Mouse (Mus musculus) liver, embryonic 14.5 days (tissue): Measurements from ENCODE around the gene Ptprn. TPM values are rescaled to one million over a fixed set of nuclear protein-coding genes. Genes with fewer than 3 reads are reported as not detected.

Experiments
- ATAC-seq: fragments of 200-750 bp; cut with Nextera tagmentation; 2 replicates; pipeline ENCODE4 v1.8.0; 2017; ENCODE audit warnings: moderate number of reproducible peaks, mild to moderate bottlenecking, moderate library complexity; ENCODE audit not compliant: insufficient read depth
- DNase-seq, 3 experiments: peaks; one replicate each; pipeline ENCODE4 v3.0.0-alpha.2; 2012 to 2013; ENCODE audit warnings: low read depth in 3 of 3, low spot score in 3 of 3
- H3K27ac ChIP-seq: fragments of 300-500 bp; sonication (generic); 2 replicates; pipeline ENCODE4 v1.5.1; 2014; ENCODE audit warnings: moderate library complexity, mild to moderate bottlenecking, control low read depth, inconsistent platforms
- H3K27me3 ChIP-seq: fragments of 300-500 bp; sonication (generic); 2 replicates; pipeline ENCODE4 v1.6.1; 2014; ENCODE audit warnings: mild to moderate bottlenecking, low read length, moderate library complexity; ENCODE audit not compliant: control insufficient read depth, insufficient read depth
- H3K36me3 ChIP-seq: fragments of 300-500 bp; sonication (generic); replicated peaks from 2 replicates; pipeline ENCODE4 v1.6.1; 2014; ENCODE audit warnings: low read depth; ENCODE audit not compliant: control insufficient read depth, insufficient read depth
- H3K4me1 ChIP-seq, 2 experiments: fragments of 200-500 bp in 1 of 2; fragments of 300-500 bp in 1 of 2; sonication (generic) in 1 of 2; replicated peaks; 2 replicates each; pipeline ENCODE4 v1.6.1; 2012 to 2014; ENCODE audit warnings: antibody characterized with exemption in 1 of 2, inconsistent platforms in 1 of 2, low read length in 1 of 2; ENCODE audit not compliant: control insufficient read depth in 2 of 2, insufficient read depth in 2 of 2
- H3K4me2 ChIP-seq: fragments of 300-500 bp; sonication (generic); 2 replicates; pipeline ENCODE4 v1.6.1; 2014; ENCODE audit warnings: low read depth, mild to moderate bottlenecking, control low read depth, moderate library complexity
- H3K4me3 ChIP-seq, 2 experiments: fragments of 200-500 bp in 1 of 2; fragments of 300-500 bp in 1 of 2; sonication (generic) in 1 of 2; 2 replicates each; pipeline ENCODE4 v1.5.1; 2012 to 2014; ENCODE audit warnings: low read depth in 2 of 2, low read length in 2 of 2, mild to moderate bottlenecking in 2 of 2, control low read depth in 1 of 2, inconsistent platforms in 1 of 2, moderate library complexity in 1 of 2; ENCODE audit not compliant: insufficient read depth in 1 of 2
- H3K9ac ChIP-seq: fragments of 300-500 bp; sonication (generic); replicated peaks from 2 replicates; pipeline ENCODE4 v1.6.1; 2014; ENCODE audit warnings: mild to moderate bottlenecking, control low read depth, moderate library complexity
- H3K9me3 ChIP-seq: fragments of 300-500 bp; sonication (generic); 2 replicates; pipeline ENCODE4 v1.6.1; 2016; ENCODE audit warnings: low read length, mixed read lengths; ENCODE audit not compliant: control insufficient read depth
- CTCF ChIP-seq: IDR thresholded peaks from 2 replicates; pipeline ENCODE4 v1.5.1; 2016; ENCODE audit warnings: antibody characterized with exemption, low read depth, control low read depth
- EP300 ChIP-seq: IDR thresholded peaks from 2 replicates; pipeline ENCODE4 v1.6.1; 2016; ENCODE audit warnings: antibody characterized with exemption, low read depth
- WGBS: fragments of 180-500 bp; shearing (Covaris S2); extraction: QIAGEN DNeasy Blood & Tissue Kit; methylation state at CpG from one replicate; pipeline ENCODE4 v1.1.7; 2014; ENCODE audit not compliant: insufficient replicate concordance; 5-methylcytosine and 5-hydroxymethylcytosine counted together
- polyA plus RNA-seq, 2 experiments: library from polyadenylated mRNA; depleted of rRNA in 1 of 2; stranded (reverse) in 1 of 2; unstranded in 1 of 2; fragments of >200 nt; fragmentation: Nextera tagmentation in 1 of 2; extraction: Ambion mirVana in 1 of 2; gene quantifications; 2 replicates each; pipeline versions ENCODE4 v1.2.1 to v1.2.3; 2012 to 2014

Gene Ptprn
- polyA plus RNA-seq (2012; rRNA removed) (0.26 and 0.28 TPM in 2 replicates), polyA plus RNA-seq (2014; fragmentation: Nextera tagmentation; extraction: Ambion mirVana) (0.08 and 0.17 TPM in 2 replicates)

- Histone ChIP-seq H3K4me3 (no peak within 1 kb of the TSS), H3K27ac (no peak within 1 kb of the TSS), H3K9me3 (no peaks in the 10 kb centered on the region), H3K4me1 (no peaks in the 10 kb centered on the region), H3K9ac (no peak within 1 kb of the TSS), H3K4me2 (no peak within 1 kb of the TSS), H3K36me3 (no peaks in the 10 kb centered on the region), H3K27me3 (peaks cover 28% of the 10 kb centered on the region)
- 10% methylated on average over 32 of the region's 32 CpGs for WGBS
- TF ChIP-seq CTCF (no peak), EP300 (no peak)
- ATAC-seq (no peak), DNase-seq (no peak)
Measured at GRCm38 (mm10) chr1:75264091-75264880, at the start of gene Ptprn. Ptprn (minus strand) TSS chr1:75264502.

- no peak overlapping the region for H3K9ac ChIP-seq
- H3K36me3 ChIP-seq: no peaks in the 10 kb centered on the region; the same call in 1 of the 2 replicates
- peaks cover 6% of the 10 kb centered on the region in 2 experiments; a peak in 2 of 4 replicates for H3K4me1 ChIP-seq
- TF ChIP-seq CTCF (no peak), EP300 (no peak)
- H3K27me3 ChIP-seq: no peaks in the 10 kb centered on the region
- no peaks in the 10 kb centered on the region for H3K9me3 ChIP-seq
- DNase-seq (no peak), ATAC-seq (no peak)
- H3K4me3 ChIP-seq: no peak overlapping the region
- H3K27ac ChIP-seq: no peak overlapping the region
- H3K4me2 ChIP-seq: no peak overlapping the region
- 79% methylated on average over 6 of the region's 6 CpGs for WGBS
Measured at GRCm38 (mm10) chr1:75311694-75312093, 47.4 kb upstream of the Ptprn start.

GRCm38 (mm10) chr1:75304662-75305061 lies 40.4 kb upstream of the Ptprn start:
- no peaks in the 10 kb centered on the region for H3K27me3 ChIP-seq
- no peak overlapping the region for H3K27ac ChIP-seq
- WGBS: 53% methylated on average over 2 of the region's 2 CpGs
- H3K36me3 ChIP-seq: no peaks in the 10 kb centered on the region
- no peaks in the 10 kb centered on the region for H3K9me3 ChIP-seq
- no peak overlapping the region for H3K9ac ChIP-seq
- H3K4me3 ChIP-seq: no peak overlapping the region
- TF ChIP-seq EP300 (no peak), CTCF (no peak)
- H3K4me2 ChIP-seq: no peak overlapping the region
- no peaks in the 10 kb centered on the region for H3K4me1 ChIP-seq
- ATAC-seq: no peak
- DNase-seq: no peak

DNA sequence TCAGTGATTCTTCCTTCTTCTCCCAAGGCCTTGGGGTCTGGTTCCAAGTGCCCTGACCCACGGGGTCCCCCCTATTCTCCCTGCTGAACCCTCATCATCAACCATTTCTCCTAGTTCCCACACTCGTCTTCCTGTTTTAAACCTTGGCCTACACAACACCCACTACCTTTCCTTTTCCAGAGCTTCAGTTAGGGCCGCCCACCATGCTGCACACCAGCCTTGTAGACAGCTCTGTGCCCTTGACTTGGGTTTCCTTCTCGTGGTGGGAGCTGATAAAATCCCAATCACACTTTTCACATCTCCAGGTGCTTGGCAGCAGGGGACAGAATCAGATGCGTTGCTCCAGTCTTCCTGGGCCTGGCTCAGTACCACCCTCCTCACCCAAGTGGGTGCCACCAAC lies 30.0 kb upstream of the Ptprn start:
- Histone ChIP-seq H3K27ac (no peak overlapping the region), H3K4me2 (no peak overlapping the region), H3K36me3 (no peaks in the 10 kb centered on the region), H3K9ac (no peak overlapping the region), H3K27me3 (no peaks in the 10 kb centered on the region), H3K9me3 (no peaks in the 10 kb centered on the region), H3K4me3 (no peak overlapping the region), H3K4me1 (no peaks in the 10 kb centered on the region)
- 42% methylated on average over 5 of the region's 5 CpGs for WGBS
- no peak for DNase-seq
- TF ChIP-seq EP300 (no peak), CTCF (no peak)
- no peak for ATAC-seq

- no peak for TF ChIP-seq EP300
- TF ChIP-seq CTCF: no peak
- DNase-seq (no peak), ATAC-seq (no peak)
- Histone ChIP-seq H3K36me3 (no peaks in the 10 kb centered on the region), H3K4me2 (no peak overlapping the region), H3K27ac (no peak overlapping the region), H3K9ac (no peak overlapping the region), H3K4me1 (no peaks in the 10 kb centered on the region), H3K9me3 (no peaks in the 10 kb centered on the region), H3K4me3 (no peak overlapping the region), H3K27me3 (no peaks in the 10 kb centered on the region)
- 65% methylated on average over 5 of the region's 5 CpGs for WGBS
Measured at GRCm38 (mm10) chr1:75293331-75293701, 29.0 kb upstream of the Ptprn start.
